Mouse (Mus musculus) kidney, postnatal 4 days (tissue): ENCODE measurements around the gene Fbxo9.
A peak's percentile ranks its signal among the peaks of the same experiment; 100 is the strongest.

Experiments
- DNase-seq, 2 experiments: peaks; one replicate each; pipeline ENCODE4 v3.0.0; 2021; ENCODE audit warnings: mixed read lengths in 2 of 2

Fbxo9 gene

DNA sequence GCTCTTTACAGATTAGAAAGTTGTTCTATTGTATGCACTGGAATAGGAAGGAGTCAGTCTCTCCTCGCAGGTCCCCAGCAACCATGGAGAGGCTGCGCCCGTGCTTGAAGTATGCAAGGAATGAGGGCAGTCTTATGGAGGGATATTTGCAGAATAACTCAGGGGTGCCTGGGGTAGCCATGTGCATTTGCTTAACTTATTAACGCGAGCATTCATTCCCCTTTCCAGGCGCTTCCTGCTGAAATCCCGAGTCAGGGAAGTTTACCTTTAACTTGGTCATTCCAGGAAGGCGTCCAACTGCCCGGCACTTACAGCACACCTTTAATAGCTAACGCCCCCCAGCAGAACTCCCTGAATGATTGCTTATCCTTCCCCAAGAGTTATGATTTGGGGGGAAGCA, 44.7 kb downstream of the Fbxo9 start:
- DNase-seq: peak; percentile 36 to 47

- no peak for DNase-seq
Observed at GRCm38 (mm10) chr9:78062392-78062791, 46.5 kb downstream of the Fbxo9 start.

- DNase-seq: no peak
Observed at GRCm38 (mm10) chr9:78059525-78060120, 49.2 kb downstream of the Fbxo9 start.

DNA sequence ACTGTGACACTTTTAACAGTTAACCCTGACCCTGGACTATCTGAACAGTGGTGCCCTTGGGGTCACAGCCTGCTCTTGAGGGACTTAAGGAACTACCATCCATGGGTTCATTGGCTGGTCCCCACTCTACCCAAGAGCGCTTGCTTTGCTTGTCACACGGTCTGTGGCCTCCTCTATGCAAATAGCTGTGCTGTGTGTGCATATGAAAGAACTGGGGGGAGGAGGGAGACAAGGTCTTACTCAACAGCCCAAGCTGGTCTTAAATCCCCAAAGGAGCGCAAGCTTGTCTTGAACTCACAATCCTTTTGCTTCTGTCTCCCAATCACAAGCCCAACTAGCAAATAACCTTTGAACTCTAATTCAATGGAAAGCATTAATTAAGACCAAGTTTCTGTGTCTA, 54.6 kb downstream of the Fbxo9 start:
- DNase-seq: no peak

- DNase-seq: no peak
Observed at GRCm38 (mm10) chr9:78053821-78054220, 55.0 kb downstream of the Fbxo9 start.

DNA sequence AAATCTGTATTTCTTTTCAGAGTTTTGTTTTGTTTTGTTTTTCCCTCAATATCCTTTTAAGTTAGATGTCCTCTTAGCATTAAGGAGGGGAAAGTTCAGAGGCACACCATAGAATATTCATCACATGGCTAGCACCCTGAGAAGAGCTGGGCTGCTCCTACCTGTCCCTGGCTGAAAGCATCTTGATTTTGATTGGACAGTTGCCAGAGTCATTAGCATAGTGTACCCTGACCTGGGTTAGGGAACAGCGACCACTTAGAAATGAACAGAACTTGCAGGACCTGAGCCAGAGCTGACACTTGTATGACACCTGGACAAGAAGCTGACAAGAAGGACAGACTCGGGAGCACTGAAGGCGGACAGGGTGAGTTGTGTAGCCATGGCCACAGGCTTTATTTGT, 57.2 kb downstream of the Fbxo9 start, which contains the start of gene Gcm1:
Gene Gcm1, plus strand, starts transcription at position 248 of the 400 bp plus-strand sequence.
- DNase-seq: no peak

GRCm38 (mm10) chr9:78050452-78050970, 58.4 kb downstream of the Fbxo9 start:
- no peak for DNase-seq

GRCm38 (mm10) chr9:78046755-78047154, 62.1 kb downstream of the Fbxo9 start:
- DNase-seq: peak; percentile 33 to 48

- DNase-seq: no peak
Observed at GRCm38 (mm10) chr9:78045171-78045570, 63.7 kb downstream of the Fbxo9 start.

DNA sequence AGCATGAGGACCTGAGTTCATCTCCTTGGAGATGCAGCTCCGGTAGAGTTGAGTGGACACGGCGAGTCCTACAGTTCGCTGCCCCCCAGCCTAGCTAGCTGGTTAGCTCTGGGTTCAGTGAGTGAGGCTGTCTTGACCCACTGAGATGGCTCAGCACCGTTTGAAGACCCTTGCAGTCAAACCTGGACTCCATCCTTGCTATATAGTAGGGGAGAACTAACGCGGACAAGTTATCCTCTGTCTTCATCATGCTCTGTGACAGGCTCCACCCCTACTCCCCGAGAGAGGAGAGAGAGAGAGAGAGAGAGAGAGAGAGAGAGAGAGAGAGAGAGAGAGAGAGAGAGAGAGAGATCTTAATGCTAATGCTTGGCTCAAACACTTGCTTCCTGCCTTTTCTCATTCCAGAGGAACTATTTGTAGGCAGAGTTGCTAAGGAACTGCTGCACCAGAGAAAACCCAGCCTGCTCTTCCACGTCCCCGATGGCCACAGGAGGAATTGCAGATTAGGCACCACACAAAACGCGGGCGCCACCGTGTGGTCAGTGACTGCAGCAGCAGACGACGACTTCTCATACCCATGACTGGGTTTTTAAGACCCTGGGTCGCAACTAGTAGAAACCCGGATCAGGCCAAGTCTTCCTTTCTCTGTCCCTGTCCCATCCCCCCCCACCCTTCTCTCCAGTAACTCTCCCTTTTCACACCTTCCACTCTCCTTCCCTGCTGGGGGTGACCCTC, 69.9 kb downstream of the Fbxo9 start:
- DNase-seq: peak; percentile 85 to 87

DNA sequence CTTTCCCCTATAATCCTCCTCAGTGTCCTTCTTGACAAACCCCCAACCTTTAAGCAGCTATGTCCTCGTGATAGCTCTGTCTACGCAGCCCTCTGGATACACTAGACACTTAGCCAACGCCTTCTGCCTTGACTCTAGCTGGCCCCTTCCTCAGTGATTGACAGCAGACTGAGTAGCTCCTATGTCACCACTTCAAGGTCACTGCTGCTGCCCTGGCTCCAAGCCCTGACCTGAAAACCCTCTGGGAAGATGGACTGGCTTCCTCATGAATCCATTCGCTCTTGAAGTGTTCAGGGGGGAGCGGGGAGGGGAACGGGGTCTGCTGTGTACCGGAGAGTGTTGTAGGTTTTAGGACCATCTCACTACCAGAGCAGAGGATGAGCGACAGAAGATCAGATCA, 73.0 kb downstream of the Fbxo9 start:
- no peak for DNase-seq

GRCm38 (mm10) chr9:78035296-78035695, 73.6 kb downstream of the Fbxo9 start:
- peak in 1 of 2 experiments; percentile 37 for DNase-seq

DNA sequence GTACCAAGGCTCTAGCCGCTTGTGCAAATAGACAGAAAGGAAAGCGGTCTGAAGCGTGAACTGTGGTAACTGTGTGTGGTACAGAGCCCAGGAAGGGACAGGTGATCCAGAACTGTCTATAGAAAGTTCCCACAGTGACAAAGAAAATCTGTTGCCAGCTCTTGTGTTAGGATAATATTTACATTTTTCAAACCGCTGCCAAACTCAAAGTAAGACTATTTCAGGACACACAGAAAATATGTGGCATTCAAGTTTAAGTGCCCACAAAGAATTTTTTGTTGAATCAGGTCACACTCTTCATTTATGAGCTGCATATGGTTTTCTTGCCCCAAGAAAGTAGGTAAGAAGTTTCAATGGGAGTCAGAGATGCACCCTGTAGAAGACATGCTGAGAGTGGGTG, 75.9 kb downstream of the Fbxo9 start:
- no peak for DNase-seq
